Mouse (Mus musculus) megakaryocyte, adult 5-6 weeks (primary cell): ENCODE data around the gene Tcp10a. TPM values are rescaled to one million over a fixed set of nuclear protein-coding genes. Genes with fewer than 3 reads are reported as not detected.
A peak's percentile ranks its signal among the peaks of the same experiment; 100 is the strongest.
"Not testable (repeated sequence)": the region's sequence is repeated elsewhere in the genome, so short reads cannot be mapped to it uniquely, and the experiment has no call there.

Experiments used
- ATAC-seq: 2 replicates; pipeline ENCODE4 v1.8.0; 2016; ENCODE audit warnings: mild to moderate bottlenecking, inconsistent platforms; ENCODE audit not compliant: poor library complexity, severe bottlenecking
- total RNA-seq, 2 experiments: library from RNA; stranded (forward) in 1 of 2; stranded (reverse) in 1 of 2; fragments of 153-499, 151-499 nt in 1 of 2; fragments of 221-1000, 200-1000 nt in 1 of 2; gene quantifications; 2 replicates each; pipeline versions ENCODE4 v1.2.3 to v1.2.4; 2015 to 2017

Gene Tcp10a
- total RNA-seq, 2 experiments from 2014 or later: not detected

- not testable (repeated sequence) for ATAC-seq
Observed at GRCm38 (mm10) chr17:7366676-7367374, 42.4 kb downstream of the Tcp10a start.

- ATAC-seq: not testable (repeated sequence)
Observed at GRCm38 (mm10) chr17:7369401-7369800, 45.0 kb downstream of the Tcp10a start.

GRCm38 (mm10) chr17:7371879-7372278 lies 47.4 kb downstream of the Tcp10a start, which contains the start of gene Gm49630:
Gm49630 (minus strand) TSS chr17:7371979.
- ATAC-seq: not testable (repeated sequence)

DNA sequence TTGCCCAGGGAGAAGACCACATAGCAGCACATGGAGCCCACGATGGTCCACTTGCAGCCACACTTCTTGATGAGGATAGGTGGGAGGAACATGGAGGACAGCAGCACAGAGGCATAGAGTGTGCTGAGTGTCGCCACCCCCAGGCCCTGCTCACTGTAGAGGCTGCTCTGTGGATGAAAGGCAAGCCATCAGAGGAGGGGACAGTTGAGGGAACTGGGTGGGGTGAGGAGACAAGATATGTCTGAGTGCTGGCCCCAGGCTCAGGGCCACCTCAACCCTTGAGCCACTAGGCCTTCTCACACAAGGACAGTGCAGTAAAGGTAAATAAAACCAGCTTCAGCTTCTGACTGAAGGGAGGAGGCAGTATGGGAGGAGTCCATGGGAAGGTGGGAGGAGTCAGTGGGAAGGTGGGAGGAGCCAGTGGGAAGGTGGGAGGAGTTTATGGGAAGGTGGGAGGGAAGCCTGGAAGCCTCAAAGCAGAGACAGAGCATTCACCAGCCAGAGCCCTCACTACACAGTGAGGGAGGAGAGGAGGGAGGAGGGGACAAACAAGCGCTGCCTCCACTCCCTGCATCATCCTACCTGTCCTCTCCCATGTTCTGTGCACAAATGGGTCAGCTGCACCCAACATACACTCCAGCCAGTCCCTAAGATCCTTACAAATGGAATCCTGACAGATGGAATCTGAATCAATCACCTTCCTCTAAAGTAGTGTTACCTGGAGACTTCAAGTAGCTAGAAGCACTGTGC lies 52.7 kb downstream of the Tcp10a start:
- not testable (repeated sequence) for ATAC-seq

DNA sequence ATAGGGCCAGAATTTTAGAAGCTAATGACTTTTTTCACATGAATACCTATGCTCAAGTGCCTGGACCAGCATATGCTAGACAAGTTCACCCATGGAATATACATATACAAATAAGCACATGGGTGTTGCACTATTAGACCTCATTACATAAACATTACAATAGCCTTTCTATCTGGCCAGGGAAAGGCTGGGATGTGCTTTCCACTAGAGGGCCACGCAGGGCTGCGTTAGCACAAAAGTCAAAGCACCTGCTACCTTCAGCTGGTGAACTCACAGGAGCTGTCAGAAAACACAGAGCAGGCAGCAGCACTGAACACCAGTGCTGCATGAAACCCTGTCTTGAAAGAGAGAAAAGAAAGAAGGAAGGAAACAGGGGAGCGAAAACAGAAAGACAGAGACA lies 53.5 kb downstream of the Tcp10a start:
- not testable (repeated sequence) for ATAC-seq

GRCm38 (mm10) chr17:7382711-7383110 lies 58.3 kb downstream of the Tcp10a start:
- not testable (repeated sequence) for ATAC-seq

GRCm38 (mm10) chr17:7383167-7384143 lies 59.0 kb downstream of the Tcp10a start:
- ATAC-seq: peak; percentile 34

DNA sequence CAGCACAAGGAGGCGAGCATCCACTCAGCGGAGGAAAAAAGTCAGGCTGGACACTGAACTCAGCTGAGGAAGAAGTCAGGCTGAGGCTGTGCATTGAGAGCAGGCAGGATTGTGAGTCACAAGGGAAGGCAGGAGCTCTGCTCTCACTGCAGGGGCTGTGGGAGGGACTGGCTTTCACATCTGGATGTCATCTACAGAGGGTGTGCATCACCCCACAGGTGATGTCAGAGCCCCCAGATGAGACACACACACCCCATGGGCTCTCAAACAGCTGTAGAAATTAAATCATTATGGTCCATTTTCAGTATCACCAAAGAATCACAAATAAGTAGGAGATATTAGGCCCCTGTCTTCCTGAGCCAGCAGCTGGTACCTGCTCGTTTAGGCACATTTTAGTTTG lies 60.9 kb downstream of the Tcp10a start, which contains the start of gene Unc93a2:
Gene Unc93a2, minus strand, starts transcription at position 101 of the 400 bp plus-strand sequence.
- ATAC-seq: not testable (repeated sequence)

DNA sequence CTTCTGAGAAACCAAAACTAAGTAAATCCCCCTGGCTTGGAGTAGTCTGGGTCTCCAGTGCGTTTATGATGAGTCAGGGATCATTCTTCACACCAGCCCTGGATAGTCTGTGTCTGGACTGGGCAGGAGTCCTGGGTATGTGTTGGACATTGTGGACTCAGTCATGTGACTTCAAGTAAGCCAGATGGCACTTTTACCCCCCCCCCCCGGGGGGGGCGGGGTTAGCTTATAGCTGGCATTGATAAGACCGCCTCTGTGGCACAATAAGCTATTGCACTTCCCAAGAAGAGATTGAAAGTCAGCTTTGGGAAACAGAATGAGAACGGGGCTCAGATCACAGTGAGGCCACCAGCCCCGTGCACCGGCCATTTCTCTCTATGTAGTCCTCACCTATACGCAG lies 61.6 kb downstream of the Tcp10a start:
- ATAC-seq: not testable (repeated sequence)

DNA sequence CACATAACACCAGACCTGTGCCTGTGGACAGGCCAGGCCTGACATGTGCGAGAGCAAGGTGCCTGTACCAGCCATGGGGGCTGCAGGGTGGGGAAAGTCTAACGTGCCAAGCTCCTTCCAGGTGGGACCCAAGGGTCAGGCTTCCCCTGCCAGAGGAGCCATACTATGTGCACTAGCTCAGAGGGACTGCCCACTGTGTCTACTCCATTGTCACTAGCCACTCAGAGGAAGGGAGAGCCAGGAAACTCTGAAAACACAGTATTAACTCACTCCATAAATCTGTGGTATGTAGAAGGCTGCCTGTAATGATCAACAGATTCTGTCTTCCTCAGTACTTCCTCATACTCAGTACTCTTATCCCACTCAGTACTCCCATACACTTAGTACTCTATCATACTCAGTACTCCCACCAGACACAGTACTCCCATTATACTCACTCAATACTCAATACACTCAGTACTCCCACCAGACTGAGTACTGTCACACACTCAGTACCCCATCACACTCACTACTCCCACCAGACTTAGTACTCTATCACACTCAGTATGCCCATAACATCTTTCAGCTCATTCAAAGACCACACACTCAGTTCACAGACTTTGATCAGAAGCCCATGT lies 64.0 kb downstream of the Tcp10a start:
- peak; percentile 14; the same call in 1 of the 2 replicates for ATAC-seq

- not testable (repeated sequence) for ATAC-seq
Observed at GRCm38 (mm10) chr17:7388958-7389356, 64.5 kb downstream of the Tcp10a start.

- ATAC-seq: not testable (repeated sequence)
Observed at GRCm38 (mm10) chr17:7389898-7390297, 65.5 kb downstream of the Tcp10a start.

DNA sequence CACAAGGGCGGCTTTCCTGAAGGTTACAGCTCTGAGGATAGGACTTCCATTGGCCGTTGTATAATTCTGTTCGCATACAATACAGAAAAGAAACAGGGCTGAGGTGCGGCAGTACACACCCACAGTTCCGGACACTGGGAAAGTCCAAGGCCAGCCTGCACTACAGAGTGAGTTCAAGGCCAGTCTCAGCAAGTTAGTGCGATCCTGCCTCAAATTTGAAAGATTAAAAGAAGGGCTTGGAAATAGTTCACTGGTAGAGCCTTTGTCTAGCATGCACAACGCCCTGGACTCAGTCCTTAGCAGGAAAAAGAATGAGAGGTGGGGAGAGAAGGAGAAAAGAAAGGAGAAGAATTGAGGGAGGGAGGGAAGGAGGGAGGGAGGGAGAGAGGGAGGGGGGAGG lies 70.7 kb downstream of the Tcp10a start:
- not testable (repeated sequence) for ATAC-seq

Other genes starting within 250 kb of the Tcp10a start
- 5.6 and 6.7 TPM in 2 replicates for gene Rps6ka2, start 154.5 kb upstream of the Tcp10a start, total RNA-seq (2015)
- 5.5 and 6.5 TPM in 2 replicates for gene Rps6ka2, start 154.5 kb upstream of the Tcp10a start, total RNA-seq (2017)
- not detected in 2 replicates for gene Ttll2, start 28.1 kb downstream of the Tcp10a start, total RNA-seq (2015)
- not detected in 2 replicates for gene Ttll2, start 28.1 kb downstream of the Tcp10a start, total RNA-seq (2017)
- gene Gm49630, start 47.3 kb downstream of the Tcp10a start, total RNA-seq (2015): not detected in 2 replicates
- not detected in 2 replicates for gene Gm49630, start 47.3 kb downstream of the Tcp10a start, total RNA-seq (2017)
- gene Unc93a2, start 60.8 kb downstream of the Tcp10a start, total RNA-seq (2015): 0.46 TPM in 1 of 2 replicates, not detected in the other
- not detected in 2 replicates for gene Unc93a2, start 60.8 kb downstream of the Tcp10a start, total RNA-seq (2017)